Mouse (Mus musculus): ENCODE data around the gene Cbr1.

DNA sequence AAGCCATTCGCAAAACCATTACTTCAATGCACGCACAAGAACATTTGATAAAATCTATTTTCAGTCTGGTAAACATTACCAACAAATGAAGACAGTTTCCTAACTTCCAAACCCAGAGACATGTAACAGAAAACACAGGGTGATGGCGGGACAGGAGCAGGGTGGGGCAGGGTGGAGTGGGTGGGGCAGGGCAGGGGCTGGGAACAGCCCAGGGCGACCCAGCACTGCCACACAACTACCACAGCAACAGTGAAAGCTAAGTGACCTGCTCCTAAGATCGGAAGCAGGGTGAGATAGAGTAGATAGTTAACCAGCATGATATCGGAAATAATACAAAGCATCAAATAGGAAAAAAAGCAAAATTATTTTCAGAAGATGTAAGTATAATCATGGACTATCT, 6.2 kb upstream of the Cbr1 start:
- no peak for TF ChIP-seq MAFK (IDR thresholded peaks at IDR 0.05; ENCODE audit: insufficient read depth, low read depth, low read length)
- TF ChIP-seq CHD2 (IDR thresholded peaks at IDR 0.05; ENCODE audit: low read depth, low read length): no peak
- no peak for TF ChIP-seq ZNF384 (IDR thresholded peaks at IDR 0.05; ENCODE audit: low read depth, low read length)
